Mouse (Mus musculus) thymus, postnatal 4 days (tissue): ENCODE data around the gene Slc7a7.
A peak's percentile ranks its signal among the peaks of the same experiment; 100 is the strongest.
"Not testable (repeated sequence)": the region's sequence is repeated elsewhere in the genome, so short reads cannot be mapped to it uniquely, and the experiment has no call there.

Experiments
- DNase-seq: peaks from one replicate; pipeline ENCODE4 v3.0.0; 2021

Gene Slc7a7

GRCm38 (mm10) chr14:54370595-54370994, 47.0 kb downstream of the Slc7a7 start:
- no peak for DNase-seq

GRCm38 (mm10) chr14:54369372-54369771, 48.2 kb downstream of the Slc7a7 start:
- DNase-seq: no peak

- no peak for DNase-seq
Measured at GRCm38 (mm10) chr14:54367429-54368060, 50.0 kb downstream of the Slc7a7 start.

GRCm38 (mm10) chr14:54366581-54366980, 51.0 kb downstream of the Slc7a7 start:
- peak; percentile 5 for DNase-seq

- no peak for DNase-seq
Measured at GRCm38 (mm10) chr14:54365026-54365645, 52.4 kb downstream of the Slc7a7 start.

GRCm38 (mm10) chr14:54363156-54363555, 54.4 kb downstream of the Slc7a7 start:
- no peak for DNase-seq

- DNase-seq: peak; percentile 98
Measured at GRCm38 (mm10) chr14:54360577-54361340, 56.8 kb downstream of the Slc7a7 start, which contains the start of gene Oxa1l. TSS of gene Oxa1l (plus strand) at chr14:54360834.

GRCm38 (mm10) chr14:54354406-54354805, 63.2 kb downstream of the Slc7a7 start:
- no peak for DNase-seq

- DNase-seq: no peak
Measured at GRCm38 (mm10) chr14:54352314-54352713, 65.3 kb downstream of the Slc7a7 start.

- not testable (repeated sequence) for DNase-seq
Measured at GRCm38 (mm10) chr14:54350773-54351541, 66.6 kb downstream of the Slc7a7 start.

- not testable (repeated sequence) for DNase-seq
Measured at GRCm38 (mm10) chr14:54341807-54342206, 75.8 kb downstream of the Slc7a7 start.

- DNase-seq: no peak
Measured at GRCm38 (mm10) chr14:54340836-54341235, 76.7 kb downstream of the Slc7a7 start.

- DNase-seq: no peak
Measured at GRCm38 (mm10) chr14:54333452-54334189, 84.0 kb downstream of the Slc7a7 start.

- DNase-seq: no peak
Measured at GRCm38 (mm10) chr14:54332176-54333074, 85.2 kb downstream of the Slc7a7 start.

GRCm38 (mm10) chr14:54331178-54331577, 86.4 kb downstream of the Slc7a7 start:
- no peak for DNase-seq

- peak; percentile 30 for DNase-seq
Measured at GRCm38 (mm10) chr14:54329201-54329600, 88.4 kb downstream of the Slc7a7 start.

- DNase-seq: no peak
Measured at GRCm38 (mm10) chr14:54328548-54328947, 89.0 kb downstream of the Slc7a7 start.

GRCm38 (mm10) chr14:54324486-54324885, 93.1 kb downstream of the Slc7a7 start:
- no peak for DNase-seq

- no peak for DNase-seq
Measured at GRCm38 (mm10) chr14:54321556-54322376, 95.8 kb downstream of the Slc7a7 start.
